Mouse (Mus musculus): ENCODE measurements around the gene Apbb2. TPM values are rescaled to one million over a fixed set of nuclear protein-coding genes. Genes with fewer than 3 reads are reported as not detected.

Gene Apbb2
- polyA plus RNA-seq, 1 experiment from 2014 or later, result 34.0 TPM

GRCm38 (mm10) chr5:66382111-66382510 lies 236.5 kb downstream of the Apbb2 start:
- Histone ChIP-seq H3K9ac (ENCODE audit: low read length) (no peak overlapping the region), H3K27ac (ENCODE audit: low read depth, low read length) (no peak overlapping the region), H3K4me2 (no peak overlapping the region), H3K4me3 (ENCODE audit: low read depth, low read length) (no peak overlapping the region), H3K9me3 (ENCODE audit: control insufficient read depth, low read length) (no peaks in the 10 kb centered on the region), H3K36me3 (ENCODE audit: control insufficient read depth, insufficient read depth, low read length) (no peaks in the 10 kb centered on the region), H3K27me3 (ENCODE audit: control insufficient read depth, insufficient read depth, low read length) (no peaks in the 10 kb centered on the region), H3K4me1 (ENCODE audit: control insufficient read depth, insufficient read depth, low read length) (no peaks in the 10 kb centered on the region)
- no peak for ATAC-seq (ENCODE audit: low FRiP score)
- no peak for DNase-seq (ENCODE audit: low spot score, missing footprints)
- WGBS, result 91% methylated on average over 1 of the region's 1 CpGs

GRCm38 (mm10) chr5:66378968-66379367 lies 239.6 kb downstream of the Apbb2 start:
- Histone ChIP-seq H3K9ac (ENCODE audit: low read length) (no peak overlapping the region), H3K9me3 (ENCODE audit: control insufficient read depth, low read length) (no peaks in the 10 kb centered on the region), H3K4me3 (ENCODE audit: low read depth, low read length) (no peak overlapping the region), H3K36me3 (ENCODE audit: control insufficient read depth, insufficient read depth, low read length) (no peaks in the 10 kb centered on the region), H3K27me3 (ENCODE audit: control insufficient read depth, insufficient read depth, low read length) (no peaks in the 10 kb centered on the region), H3K4me1 (ENCODE audit: control insufficient read depth, insufficient read depth, low read length) (no peaks in the 10 kb centered on the region), H3K4me2 (no peak overlapping the region), H3K27ac (ENCODE audit: low read depth, low read length) (no peak overlapping the region)
- DNase-seq (ENCODE audit: low spot score, missing footprints), result no peak
- WGBS, result 84% methylated on average over 6 of the region's 6 CpGs
- no peak for ATAC-seq (ENCODE audit: low FRiP score)

- H3K4me1 ChIP-seq (ENCODE audit: control insufficient read depth, insufficient read depth, low read length), result peaks cover 8% of the 10 kb centered on the region
- H3K9ac ChIP-seq (ENCODE audit: low read length), result no peak overlapping the region
- H3K27me3 ChIP-seq (ENCODE audit: control insufficient read depth, insufficient read depth, low read length), result no peaks in the 10 kb centered on the region
- no peaks in the 10 kb centered on the region for H3K36me3 ChIP-seq (ENCODE audit: control insufficient read depth, insufficient read depth, low read length)
- 72% methylated on average over 14 of the region's 14 CpGs for WGBS
- no peaks in the 10 kb centered on the region for H3K9me3 ChIP-seq (ENCODE audit: control insufficient read depth, low read length)
- no peak overlapping the region for H3K4me2 ChIP-seq
- no peak overlapping the region for H3K27ac ChIP-seq (ENCODE audit: low read depth, low read length)
- DNase-seq (ENCODE audit: low spot score, missing footprints) (no peak), ATAC-seq (ENCODE audit: low FRiP score) (no peak)
- H3K4me3 ChIP-seq (ENCODE audit: low read depth, low read length), result no peak overlapping the region
These were observed 241.9 kb downstream of the Apbb2 start for GRCm38 (mm10) chr5:66376589-66377270.

GRCm38 (mm10) chr5:66374413-66374812 lies 244.2 kb downstream of the Apbb2 start:
- no peak overlapping the region for H3K27ac ChIP-seq (ENCODE audit: low read depth, low read length)
- no peak overlapping the region for H3K4me2 ChIP-seq
- H3K9ac ChIP-seq (ENCODE audit: low read length), result no peak overlapping the region
- H3K36me3 ChIP-seq (ENCODE audit: control insufficient read depth, insufficient read depth, low read length), result no peaks in the 10 kb centered on the region
- no peaks in the 10 kb centered on the region for H3K9me3 ChIP-seq (ENCODE audit: control insufficient read depth, low read length)
- DNase-seq (ENCODE audit: low spot score, missing footprints), result no peak
- H3K27me3 ChIP-seq (ENCODE audit: control insufficient read depth, insufficient read depth, low read length), result no peaks in the 10 kb centered on the region
- no peak overlapping the region for H3K4me3 ChIP-seq (ENCODE audit: low read depth, low read length)
- H3K4me1 ChIP-seq (ENCODE audit: control insufficient read depth, insufficient read depth, low read length), result peaks cover 8% of the 10 kb centered on the region
- ATAC-seq (ENCODE audit: low FRiP score), result no peak
- WGBS, result over 99% methylated on average over 4 of the region's 4 CpGs

- DNase-seq (ENCODE audit: low spot score, missing footprints) (no peak), ATAC-seq (ENCODE audit: low FRiP score) (no peak)
- H3K9me3 ChIP-seq (ENCODE audit: control insufficient read depth, low read length), result no peaks in the 10 kb centered on the region
- no peaks in the 10 kb centered on the region for H3K36me3 ChIP-seq (ENCODE audit: control insufficient read depth, insufficient read depth, low read length)
- no peak overlapping the region; the same call in 1 of the 2 replicates for H3K27ac ChIP-seq (ENCODE audit: low read depth, low read length)
- H3K4me1 ChIP-seq (ENCODE audit: control insufficient read depth, insufficient read depth, low read length), result peaks cover 8% of the 10 kb centered on the region
- H3K27me3 ChIP-seq (ENCODE audit: control insufficient read depth, insufficient read depth, low read length), result no peaks in the 10 kb centered on the region
- WGBS, result 45% methylated on average over 13 of the region's 13 CpGs
- no peak overlapping the region for H3K9ac ChIP-seq (ENCODE audit: low read length)
- no peak overlapping the region for H3K4me3 ChIP-seq (ENCODE audit: low read depth, low read length)
- H3K4me2 ChIP-seq, result no peak overlapping the region
These were observed 244.9 kb downstream of the Apbb2 start for GRCm38 (mm10) chr5:66373515-66374164.

- H3K27me3 ChIP-seq (ENCODE audit: control insufficient read depth, insufficient read depth, low read length), result no peaks in the 10 kb centered on the region
- no peak overlapping the region for H3K27ac ChIP-seq (ENCODE audit: low read depth, low read length)
- no peak overlapping the region for H3K4me3 ChIP-seq (ENCODE audit: low read depth, low read length)
- H3K9ac ChIP-seq (ENCODE audit: low read length), result no peak overlapping the region
- peaks cover 8% of the 10 kb centered on the region for H3K4me1 ChIP-seq (ENCODE audit: control insufficient read depth, insufficient read depth, low read length)
- no peaks in the 10 kb centered on the region for H3K36me3 ChIP-seq (ENCODE audit: control insufficient read depth, insufficient read depth, low read length)
- H3K9me3 ChIP-seq (ENCODE audit: control insufficient read depth, low read length), result no peaks in the 10 kb centered on the region
- ATAC-seq (ENCODE audit: low FRiP score) (no peak), DNase-seq (ENCODE audit: low spot score, missing footprints) (no peak)
- no peak overlapping the region for H3K4me2 ChIP-seq
These were observed 247.5 kb downstream of the Apbb2 start for GRCm38 (mm10) chr5:66371131-66371530.

GRCm38 (mm10) chr5:66368966-66369365 lies 249.6 kb downstream of the Apbb2 start:
- no peaks in the 10 kb centered on the region for H3K27me3 ChIP-seq (ENCODE audit: control insufficient read depth, insufficient read depth, low read length)
- peaks cover 8% of the 10 kb centered on the region for H3K4me1 ChIP-seq (ENCODE audit: control insufficient read depth, insufficient read depth, low read length)
- peak; percentile 95 for DNase-seq (ENCODE audit: low spot score, missing footprints)
- no peaks in the 10 kb centered on the region for H3K9me3 ChIP-seq (ENCODE audit: control insufficient read depth, low read length)
- H3K36me3 ChIP-seq (ENCODE audit: control insufficient read depth, insufficient read depth, low read length), result no peaks in the 10 kb centered on the region
- no peak overlapping the region for H3K4me2 ChIP-seq
- H3K27ac ChIP-seq (ENCODE audit: low read depth, low read length), result no peak overlapping the region
- H3K9ac ChIP-seq (ENCODE audit: low read length), result no peak overlapping the region
- peak; percentile 52; the same call in 1 of the 2 replicates for ATAC-seq (ENCODE audit: low FRiP score)
- 40% methylated on average over 7 of the region's 7 CpGs for WGBS
- no peak overlapping the region for H3K4me3 ChIP-seq (ENCODE audit: low read depth, low read length)

GRCm38 (mm10) chr5:66367641-66368040 lies 250.9 kb downstream of the Apbb2 start:
- Histone ChIP-seq H3K4me1 (ENCODE audit: control insufficient read depth, insufficient read depth, low read length) (no peaks in the 10 kb centered on the region), H3K36me3 (ENCODE audit: control insufficient read depth, insufficient read depth, low read length) (no peaks in the 10 kb centered on the region), H3K4me2 (no peak overlapping the region), H3K4me3 (ENCODE audit: low read depth, low read length) (no peak overlapping the region), H3K9ac (ENCODE audit: low read length) (no peak overlapping the region), H3K9me3 (ENCODE audit: control insufficient read depth, low read length) (no peaks in the 10 kb centered on the region), H3K27ac (ENCODE audit: low read depth, low read length) (no peak overlapping the region), H3K27me3 (ENCODE audit: control insufficient read depth, insufficient read depth, low read length) (no peaks in the 10 kb centered on the region)
- WGBS, result 81% methylated on average over 11 of the region's 11 CpGs
- no peak for DNase-seq (ENCODE audit: low spot score, missing footprints)
- peak; percentile 51; the same call in 1 of the 2 replicates for ATAC-seq (ENCODE audit: low FRiP score)

Measured in midbrain, embryonic 11.5 days (tissue).